Mouse (Mus musculus): ENCODE results near the gene Wdr35. TPM values are rescaled to one million over a fixed set of nuclear protein-coding genes. Genes with fewer than 3 reads are reported as not detected.
"Not testable (repeated sequence)": the region's sequence is repeated elsewhere in the genome, so short reads cannot be mapped to it uniquely, and the experiment has no call there.

Wdr35 gene
- total RNA-seq (2021), result 10 to 100 TPM; 13.0 to 14.1 TPM

GRCm38 (mm10) chr12:8973820-8974465 lies at the start of gene Wdr35:
Gene Wdr35, plus strand, starts transcription at chr12:8973892.
- intact Hi-C loops (cut with DNase I), result loop anchor here (5.0 kb wide), 1 partner anchor 52 kb away; the partner anchor contains the start of gene Laptm4a

GRCm38 (mm10) chr12:8927652-8928051 lies 46.0 kb upstream of the Wdr35 start:
- intact Hi-C loops (cut with DNase I), result no loop called here

More at GRCm38 (mm10) chr12:8973820-8974465, at the start of gene Wdr35:
- peak; percentile 91 to 92 for DNase-seq

GRCm38 (mm10) chr12:8928766-8929165 lies 44.9 kb upstream of the Wdr35 start:
- intact Hi-C loops (cut with DNase I), result no loop called here
- DNase-seq, result no peak

More at GRCm38 (mm10) chr12:8927652-8928051, 46.0 kb upstream of the Wdr35 start:
- DNase-seq, result no peak

- no peak for DNase-seq
- intact Hi-C loops (cut with DNase I), result no loop called here
Measured at GRCm38 (mm10) chr12:8931083-8931482, 42.6 kb upstream of the Wdr35 start.

- intact Hi-C loops (cut with DNase I), result no loop called here
- DNase-seq, result peak in 1 of 2 experiments; percentile 49
Measured at GRCm38 (mm10) chr12:8935349-8935748, 38.3 kb upstream of the Wdr35 start.

GRCm38 (mm10) chr12:8936210-8936609 lies 37.5 kb upstream of the Wdr35 start:
- intact Hi-C loops (cut with DNase I), result loop anchor here (2.0 kb wide), 1 partner anchor 47 kb away; no protein-coding TSS in a partner anchor
- DNase-seq, result not testable (repeated sequence)

- no peak for DNase-seq
- intact Hi-C loops (cut with DNase I), result no loop called here
Measured at GRCm38 (mm10) chr12:8939490-8939889, 34.2 kb upstream of the Wdr35 start.

- intact Hi-C loops (cut with DNase I), result no loop called here
- DNase-seq, result no peak
Measured at GRCm38 (mm10) chr12:8940011-8941005, 33.4 kb upstream of the Wdr35 start.

- intact Hi-C loops (cut with DNase I), result no loop called here
Measured at GRCm38 (mm10) chr12:8941131-8941615, 32.5 kb upstream of the Wdr35 start.

GRCm38 (mm10) chr12:8941699-8942392 lies 31.8 kb upstream of the Wdr35 start:
- no peak for DNase-seq
- intact Hi-C loops (cut with DNase I), result no loop called here

More at GRCm38 (mm10) chr12:8941131-8941615, 32.5 kb upstream of the Wdr35 start:
- no peak for DNase-seq

- no peak for DNase-seq
- intact Hi-C loops (cut with DNase I), result no loop called here
Measured at GRCm38 (mm10) chr12:8947163-8947562, 26.5 kb upstream of the Wdr35 start.

- intact Hi-C loops (cut with DNase I), result no loop called here
- DNase-seq, result peak; percentile 78 to 84
Measured at GRCm38 (mm10) chr12:8947714-8948464, 25.8 kb upstream of the Wdr35 start, which contains the start of gene Matn3. Gene Matn3, plus strand, starts transcription at chr12:8947929.

GRCm38 (mm10) chr12:8953136-8953535 lies 20.6 kb upstream of the Wdr35 start:
- intact Hi-C loops (cut with DNase I), result no loop called here
- DNase-seq, result no peak

GRCm38 (mm10) chr12:8954161-8954561 lies 19.5 kb upstream of the Wdr35 start:
- intact Hi-C loops (cut with DNase I), result no loop called here
- no peak for DNase-seq

- intact Hi-C loops (cut with DNase I), result no loop called here
- DNase-seq, result no peak
Measured at GRCm38 (mm10) chr12:8961607-8962316, 11.9 kb upstream of the Wdr35 start.

- intact Hi-C loops (cut with DNase I), result loop anchor here (5.0 kb wide), 1 partner anchor 48 kb away; the partner anchor contains the start of gene Laptm4a
- peak; percentile 67 to 74 for DNase-seq
Measured at GRCm38 (mm10) chr12:8969828-8970227, 3.9 kb upstream of the Wdr35 start.

GRCm38 (mm10) chr12:8975076-8975475 lies 1.4 kb downstream of the Wdr35 start:
- DNase-seq, result no peak
- intact Hi-C loops (cut with DNase I), result no loop called here

- DNase-seq, result no peak
- intact Hi-C loops (cut with DNase I), result no loop called here
Measured at GRCm38 (mm10) chr12:8993231-8993630, 19.5 kb downstream of the Wdr35 start.

GRCm38 (mm10) chr12:8998318-8998717 lies 24.6 kb downstream of the Wdr35 start:
- intact Hi-C loops (cut with DNase I), result no loop called here
- no peak for DNase-seq

Data from heart, postnatal 10 days (tissue).